ENCODE assay signal across 8 mouse cellular contexts in the genomic region with DNA sequence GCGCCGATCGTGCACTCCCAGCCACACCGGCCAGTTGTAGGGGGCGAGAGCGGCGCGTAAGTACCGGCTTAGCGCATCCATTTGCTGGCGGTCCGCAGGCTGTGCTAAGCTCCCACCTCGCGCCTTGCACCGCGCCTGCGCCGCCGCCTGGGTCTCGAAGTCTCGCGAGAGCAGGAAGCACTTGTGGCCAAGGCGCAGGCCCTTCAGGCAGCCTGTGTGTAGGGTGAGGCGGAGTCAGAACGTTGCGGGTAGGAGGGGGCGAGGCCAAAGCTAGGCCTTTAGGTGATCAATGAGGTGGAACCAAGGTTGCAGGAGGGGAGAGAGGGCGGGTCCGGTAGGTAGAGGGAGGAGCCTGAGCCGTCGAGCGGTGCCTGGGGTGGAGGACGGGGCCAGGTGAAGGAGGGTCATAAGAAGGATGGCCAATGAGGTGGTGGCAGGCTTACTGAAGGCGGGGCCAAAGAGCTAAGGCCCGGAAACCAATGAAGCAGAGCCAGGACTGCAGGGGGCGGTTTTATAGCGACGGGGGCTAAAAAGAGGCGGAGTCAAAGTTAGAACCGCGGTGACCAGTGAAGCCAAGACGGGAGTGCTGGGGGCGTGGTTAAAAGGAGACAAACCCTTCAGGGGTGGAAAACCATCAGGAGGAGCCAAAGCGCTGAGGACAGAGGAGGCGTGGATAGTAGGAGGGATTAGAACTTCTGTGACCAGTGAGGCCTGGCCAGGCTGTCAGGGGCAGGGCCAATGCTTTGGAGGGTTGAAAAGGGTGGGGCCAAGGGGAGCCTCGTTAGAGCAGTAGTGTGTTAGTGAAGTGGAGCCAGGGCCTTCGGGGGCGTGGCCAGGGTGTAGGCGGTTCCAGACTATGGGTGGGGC. TPM values are rescaled to one million over a fixed set of nuclear protein-coding genes. Genes with fewer than 3 reads are reported as not detected.
DNase-seq lines count a peak whose midpoint lies in the region; ATAC-seq lines count a peak whose summit lies in the region.

No protein-coding gene starts in this region.

- peaks cover 2% of the 10 kb centered on the region; the same call in 1 of the 2 replicates for H3K4me1 ChIP-seq in hindbrain, embryonic 11.5 days (replicated peaks; ENCODE audit: control insufficient read depth, insufficient read depth, low read length)

- peak overlapping the region; percentile 43 for H3K4me2 ChIP-seq in hindbrain, embryonic 11.5 days (replicated peaks; ENCODE audit: low read depth, low read length)

- H3K36me3 ChIP-seq in hindbrain, embryonic 11.5 days (ENCODE audit: control insufficient read depth, insufficient read depth, low read length): no peaks in the 10 kb centered on the region

- peak overlapping the region; percentile 53 for H3K4me3 ChIP-seq in hindbrain, embryonic 11.5 days (ENCODE audit: low read depth, low read length)

- peak; percentile 100 for DNase-seq in Muller cell, postnatal 12 days (ENCODE audit: inconsistent ontology term)
- DNase-seq in cerebellum, adult 9-11 months: peak; percentile 100
- DNase-seq in frontal cortex, adult 2 months (ENCODE audit: extremely low spot score in 1 of 2, low spot score in 1 of 2): peak; percentile 97
- DNase-seq in hindbrain, embryonic 11.5 days (ENCODE audit: low spot score): peak; percentile 98
- peak; percentile 94 to 97 for DNase-seq in layer of hippocampus, postnatal 10 days (ENCODE audit: low spot score in 2 of 2)
- peak; percentile 98 for DNase-seq in lung, postnatal 10 days
- DNase-seq in ovary, postnatal 36 days (ENCODE audit: low spot score): peak; percentile 94
- peak; percentile 94 for DNase-seq in thymus, postnatal 25 days

- peak overlapping the region; percentile 86 for H3K9ac ChIP-seq in hindbrain, embryonic 11.5 days (ENCODE audit: low read depth, low read length)

- H3K27me3 ChIP-seq in hindbrain, embryonic 11.5 days (ENCODE audit: control insufficient read depth, insufficient read depth, low read length): no peaks in the 10 kb centered on the region; the same call in 1 of the 2 replicates

- peak overlapping the region; percentile 95 for H3K27ac ChIP-seq in hindbrain, embryonic 11.5 days (ENCODE audit: low read depth, low read length)

- under 1% methylated on average over 48 of the region's 49 CpGs for WGBS in hindbrain, embryonic 11.5 days

- no peaks in the 10 kb centered on the region for H3K9me3 ChIP-seq in hindbrain, embryonic 11.5 days (ENCODE audit: control insufficient read depth, low read length)

- ATAC-seq in hindbrain, embryonic 11.5 days (ENCODE audit: low FRiP score): peak; percentile 96

RNA-seq across cellular contexts. Expression of a gene that starts 1.7 kb away (rescaled TPM):
- polyA plus RNA-seq in frontal cortex, adult 2 months (2012; rRNA removed): 4.8 and 5.4 TPM in 2 replicates
- polyA plus RNA-seq in hindbrain, embryonic 11.5 days (2014; fragmentation: Nextera tagmentation; extraction: Ambion mirVana): 2.7 TPM in 2 replicates
- 1 to 10 TPM; 1.9 TPM for total RNA-seq in layer of hippocampus, postnatal 10 days (2021)

RNA-seq across cellular contexts. Expression of a gene that starts 5.0 kb away (rescaled TPM):
- polyA plus RNA-seq in frontal cortex, adult 2 months (2012; rRNA removed): 130 and 138 TPM in 2 replicates
- 5.1 and 6.9 TPM in 2 replicates for polyA plus RNA-seq in hindbrain, embryonic 11.5 days (2014; fragmentation: Nextera tagmentation; extraction: Ambion mirVana)
- 100 to 1,000 TPM; 439 to 476 TPM for total RNA-seq in layer of hippocampus, postnatal 10 days (2021)

RNA-seq across cellular contexts. Expression of a gene that starts 43.8 kb away (rescaled TPM):
- 0.82 and 0.99 TPM in 2 replicates for polyA plus RNA-seq in frontal cortex, adult 2 months (2012; rRNA removed)
- not detected in 2 replicates for polyA plus RNA-seq in hindbrain, embryonic 11.5 days (2014; fragmentation: Nextera tagmentation; extraction: Ambion mirVana)
- not detected for total RNA-seq in layer of hippocampus, postnatal 10 days (2021)

RNA-seq across cellular contexts. Expression of a gene that starts 47.8 kb away (rescaled TPM):
- not detected in 2 replicates for polyA plus RNA-seq in frontal cortex, adult 2 months (2012; rRNA removed)
- not detected in 2 replicates for polyA plus RNA-seq in hindbrain, embryonic 11.5 days (2014; fragmentation: Nextera tagmentation; extraction: Ambion mirVana)
- total RNA-seq in layer of hippocampus, postnatal 10 days (2021): not detected

RNA-seq across cellular contexts. Expression of a gene that starts 58.5 kb away (rescaled TPM):
- 114 and 118 TPM in 2 replicates for polyA plus RNA-seq in frontal cortex, adult 2 months (2012; rRNA removed)
- 97.1 and 113 TPM in 2 replicates for polyA plus RNA-seq in hindbrain, embryonic 11.5 days (2014; fragmentation: Nextera tagmentation; extraction: Ambion mirVana)
- 100 to 1,000 TPM; 117 to 139 TPM for total RNA-seq in layer of hippocampus, postnatal 10 days (2021)

Comparison
In these comparisons a context has a peak if more than half of its experiments do, and no peak if none do; other contexts are left out.
1. Peak in every context shown above with its lines: DNase-seq, ATAC-seq, H3K4me3 ChIP-seq and H3K27ac ChIP-seq.
2. RNA of a gene that starts 5.0 kb away (polyA plus RNA-seq): 130 to 138 TPM in frontal cortex, adult 2 months; 5.1 to 6.9 TPM in hindbrain, embryonic 11.5 days; every median in the first group is over 10 times any median in the second.